Mouse (Mus musculus) gastrocnemius, adult 8-10 months (tissue): ENCODE measurements around the gene Cacng8. TPM values are rescaled to one million over a fixed set of nuclear protein-coding genes. Genes with fewer than 3 reads are reported as not detected.

Experiments
- DNase-seq, 2 experiments: peaks; one replicate each; pipeline ENCODE4 v3.0.0; 2022; ENCODE audit warnings: low spot score in 2 of 2
- total RNA-seq, 4 experiments: library from RNA; stranded (reverse); gene quantifications; 2 replicates each; pipeline ENCODE4 v1.2.4; 2022

Gene Cacng8
- total RNA-seq, result not detected

- DNase-seq, result no peak
Observed at GRCm38 (mm10) chr7:3390413-3391080, at the start of gene Cacng8. Gene Cacng8 (plus strand): TSS chr7:3390683.

- DNase-seq, result no peak
Observed at GRCm38 (mm10) chr7:3343861-3344260, 46.6 kb upstream of the Cacng8 start.

GRCm38 (mm10) chr7:3345301-3345700, 45.2 kb upstream of the Cacng8 start:
- no peak for DNase-seq

GRCm38 (mm10) chr7:3347366-3348287, 42.9 kb upstream of the Cacng8 start:
- DNase-seq, result no peak

DNA sequence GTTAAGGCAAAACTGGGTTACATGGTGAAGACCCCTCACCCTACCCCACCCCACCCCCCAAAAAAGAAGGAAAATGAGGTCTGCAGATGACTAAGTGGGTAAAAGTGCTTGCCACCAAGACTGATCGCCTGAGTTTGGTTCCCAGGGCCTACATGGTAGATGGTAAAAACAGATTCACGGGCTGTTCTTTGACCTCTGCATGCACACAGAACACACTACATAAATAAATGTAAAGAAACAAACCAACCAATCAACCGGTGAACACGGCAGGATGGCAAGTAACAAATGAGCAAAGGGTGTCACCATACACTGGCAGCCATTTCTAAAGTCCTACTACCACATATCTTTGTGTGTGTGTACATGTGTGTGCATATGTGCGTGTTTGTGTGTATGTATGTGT, 42.2 kb upstream of the Cacng8 start:
- DNase-seq, result no peak

GRCm38 (mm10) chr7:3349775-3350174, 40.7 kb upstream of the Cacng8 start:
- no peak for DNase-seq

- DNase-seq, result no peak
Observed at GRCm38 (mm10) chr7:3351536-3351935, 38.9 kb upstream of the Cacng8 start.

DNA sequence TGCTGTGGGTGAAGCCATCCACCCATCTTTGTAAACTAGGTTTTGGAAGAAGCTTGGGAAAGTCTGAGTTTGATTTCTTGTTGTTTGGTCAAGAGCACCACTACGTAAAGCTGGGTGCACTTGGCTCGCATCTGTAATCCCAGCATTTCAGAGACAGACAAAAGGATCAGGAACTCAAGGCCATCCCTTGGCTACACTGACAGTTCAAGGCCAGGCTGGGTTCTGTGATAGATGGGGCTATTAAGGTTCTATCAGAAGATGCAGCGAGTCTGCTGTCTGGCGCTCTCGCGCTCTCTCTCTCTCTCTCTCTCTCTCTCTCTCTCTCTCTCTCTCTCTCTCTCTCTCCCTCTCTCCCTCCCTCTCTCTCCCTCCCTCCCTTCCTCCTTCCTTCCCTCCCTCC, 35.6 kb upstream of the Cacng8 start:
- no peak for DNase-seq

DNA sequence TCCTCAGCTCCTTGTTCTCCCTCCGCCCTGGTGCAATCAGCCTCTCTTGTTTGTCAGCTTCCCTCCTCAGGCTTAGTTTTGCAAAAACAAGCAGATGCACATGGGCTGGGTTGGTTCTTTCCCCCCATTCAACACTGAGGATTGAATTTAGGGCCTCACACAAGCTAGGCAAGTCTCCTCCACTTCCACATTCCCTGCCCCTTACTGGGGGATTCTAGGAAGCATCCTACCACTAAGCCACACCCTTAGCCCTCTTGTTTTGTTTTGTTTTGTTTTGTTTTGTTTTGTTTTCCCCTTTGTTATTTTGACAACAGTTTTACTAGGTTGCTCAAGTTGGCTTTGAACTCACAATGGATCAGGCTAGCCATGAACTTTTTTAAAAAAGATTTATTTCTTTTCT, 29.8 kb upstream of the Cacng8 start:
- DNase-seq, result no peak

GRCm38 (mm10) chr7:3365547-3366279, 24.8 kb upstream of the Cacng8 start:
- DNase-seq, result no peak

DNA sequence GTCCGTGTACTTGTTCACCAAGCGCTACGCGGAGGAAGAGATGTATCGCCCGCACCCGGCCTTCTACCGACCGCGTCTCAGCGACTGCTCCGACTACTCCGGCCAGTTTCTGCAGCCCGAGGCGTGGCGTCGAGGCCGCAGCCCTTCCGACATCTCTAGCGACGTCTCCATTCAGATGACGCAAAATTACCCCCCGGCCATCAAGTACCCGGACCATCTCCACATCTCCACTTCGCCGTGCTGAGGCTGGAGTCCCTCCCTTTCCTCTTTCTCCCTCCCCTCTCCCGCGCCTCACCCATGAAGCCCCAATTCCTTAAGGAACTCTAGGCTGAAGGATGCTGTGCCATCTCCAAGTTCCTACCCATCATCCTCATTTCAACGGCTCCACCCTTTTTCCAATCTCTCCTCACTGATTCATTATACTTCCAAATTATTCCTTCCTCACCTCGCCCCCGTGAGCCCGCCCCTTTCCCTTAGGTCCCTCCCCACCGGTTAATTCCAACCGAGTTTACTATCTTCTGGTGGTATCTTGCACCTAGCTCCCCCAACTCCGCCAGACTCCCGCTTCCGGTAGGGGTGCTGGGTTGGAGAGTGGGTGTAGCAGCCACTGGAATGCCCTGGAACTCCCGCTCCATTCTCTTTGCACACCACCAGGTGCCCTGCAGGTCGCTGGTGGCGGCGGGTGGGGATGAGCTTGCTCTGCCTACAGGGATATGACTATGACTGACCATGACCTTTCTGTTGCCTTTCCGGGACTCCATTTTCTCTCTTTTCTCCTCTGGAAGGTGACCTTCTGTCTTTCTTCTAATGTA, 23.6 kb upstream of the Cacng8 start:
- no peak for DNase-seq

GRCm38 (mm10) chr7:3367569-3367968, 22.9 kb upstream of the Cacng8 start:
- no peak for DNase-seq

- no peak for DNase-seq
Observed at GRCm38 (mm10) chr7:3368311-3368710, 22.2 kb upstream of the Cacng8 start.

DNA sequence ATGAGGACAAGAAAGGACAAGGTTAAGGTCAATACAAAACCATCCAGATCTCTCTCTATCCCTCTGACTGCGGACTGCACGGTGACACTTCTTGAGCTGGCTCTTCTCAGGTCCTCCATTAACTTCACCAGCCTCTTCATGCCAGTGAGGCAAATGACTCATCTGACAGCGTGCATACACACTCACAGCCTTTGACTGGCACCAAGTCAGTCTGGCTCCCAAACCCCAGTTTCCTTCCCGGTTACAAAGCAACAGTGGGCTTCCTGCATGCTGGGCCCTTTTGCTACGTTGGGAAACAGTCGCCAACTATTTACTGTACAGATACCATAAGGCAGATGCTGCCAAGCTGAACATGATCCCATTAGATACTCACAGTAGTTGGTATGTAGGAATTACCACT, 21.3 kb upstream of the Cacng8 start:
- no peak for DNase-seq

DNA sequence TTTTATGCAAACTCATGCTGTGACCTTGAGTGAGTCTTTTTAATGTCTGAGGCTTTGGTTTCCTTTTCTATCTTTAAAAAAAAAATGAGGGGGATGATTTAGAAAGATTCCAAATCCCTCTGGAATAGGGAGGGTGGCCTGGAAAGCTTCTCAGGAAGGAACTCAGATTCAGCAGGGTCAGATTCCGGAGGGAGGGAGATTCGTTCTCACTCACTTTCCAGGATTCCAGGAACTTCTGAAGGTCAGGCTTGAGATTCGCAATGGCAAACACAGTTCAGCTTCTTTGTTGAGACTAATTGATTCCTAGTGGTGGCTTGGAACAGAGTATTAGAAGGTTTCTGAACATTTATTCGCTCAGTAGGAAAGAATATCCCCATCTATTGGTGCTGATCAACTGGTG, 20.1 kb upstream of the Cacng8 start:
- no peak for DNase-seq

DNA sequence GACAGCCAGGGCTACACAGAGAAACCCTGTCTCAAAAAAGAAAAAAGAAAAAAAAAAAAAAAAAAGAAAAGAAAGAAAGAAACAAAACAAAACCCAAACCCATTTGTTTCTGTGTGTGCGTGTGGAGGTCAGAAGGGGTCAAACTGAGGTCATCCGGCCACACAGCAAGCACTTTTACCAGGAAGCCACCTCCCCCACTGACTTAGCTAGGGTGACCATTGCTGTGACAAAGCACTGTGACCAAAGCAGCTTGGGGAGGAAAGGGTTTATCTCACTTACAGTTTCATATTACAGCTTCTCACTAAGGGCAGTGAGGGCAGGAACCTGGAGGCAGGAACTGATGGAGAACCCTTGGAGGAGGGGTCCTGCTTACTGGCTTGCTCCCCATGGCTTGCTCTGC, 18.1 kb upstream of the Cacng8 start:
- no peak for DNase-seq

DNA sequence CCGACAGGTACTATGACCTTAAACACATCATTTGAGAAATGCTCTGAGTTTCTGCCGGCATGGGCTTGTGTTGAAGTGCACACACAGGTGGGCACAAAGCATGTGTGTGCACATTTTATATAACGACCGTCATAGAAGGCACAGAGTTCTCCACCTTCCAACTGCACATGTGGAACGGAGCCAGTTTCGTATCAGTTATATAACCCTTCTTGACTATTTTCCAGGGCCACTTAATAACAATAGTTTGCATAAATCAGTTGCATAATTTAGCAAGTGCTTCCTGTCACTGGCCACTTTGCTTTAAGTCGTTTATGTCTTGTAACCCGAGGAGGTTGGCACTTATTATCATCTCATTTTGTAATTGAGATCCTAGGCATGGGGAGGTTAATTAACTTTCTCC, 16.7 kb upstream of the Cacng8 start:
- no peak for DNase-seq

- DNase-seq, result peak; percentile 51 to 55
Observed at GRCm38 (mm10) chr7:3376831-3377230, 13.7 kb upstream of the Cacng8 start.

GRCm38 (mm10) chr7:3382123-3382522, 8.4 kb upstream of the Cacng8 start:
- no peak for DNase-seq

DNA sequence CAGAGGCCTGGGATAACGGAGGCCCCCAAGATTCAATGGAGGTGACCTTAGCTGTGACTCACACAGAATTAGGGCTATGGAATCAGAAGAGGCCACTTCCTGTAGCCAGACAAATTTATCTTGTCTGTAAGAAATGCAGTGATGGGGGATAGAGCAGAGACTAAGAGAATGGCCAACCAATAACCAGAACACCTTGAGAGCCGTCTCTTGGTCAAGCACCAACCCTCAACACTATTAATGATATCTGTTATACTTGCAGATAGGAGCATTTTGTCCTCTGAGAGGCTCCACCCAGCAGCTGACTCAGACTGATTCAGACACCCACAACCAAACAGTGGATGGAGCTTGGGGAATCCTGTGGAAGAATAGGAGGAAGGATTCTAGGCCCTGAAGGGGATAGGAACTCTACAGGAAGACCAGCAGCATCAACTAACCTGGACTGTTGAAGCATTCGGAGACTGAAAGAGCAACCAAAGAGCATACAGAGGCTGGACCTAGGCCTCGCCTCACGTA, 5.6 kb upstream of the Cacng8 start:
- no peak for DNase-seq
